16 mouse cellular contexts compared by ENCODE assay signal in the genomic region with DNA sequence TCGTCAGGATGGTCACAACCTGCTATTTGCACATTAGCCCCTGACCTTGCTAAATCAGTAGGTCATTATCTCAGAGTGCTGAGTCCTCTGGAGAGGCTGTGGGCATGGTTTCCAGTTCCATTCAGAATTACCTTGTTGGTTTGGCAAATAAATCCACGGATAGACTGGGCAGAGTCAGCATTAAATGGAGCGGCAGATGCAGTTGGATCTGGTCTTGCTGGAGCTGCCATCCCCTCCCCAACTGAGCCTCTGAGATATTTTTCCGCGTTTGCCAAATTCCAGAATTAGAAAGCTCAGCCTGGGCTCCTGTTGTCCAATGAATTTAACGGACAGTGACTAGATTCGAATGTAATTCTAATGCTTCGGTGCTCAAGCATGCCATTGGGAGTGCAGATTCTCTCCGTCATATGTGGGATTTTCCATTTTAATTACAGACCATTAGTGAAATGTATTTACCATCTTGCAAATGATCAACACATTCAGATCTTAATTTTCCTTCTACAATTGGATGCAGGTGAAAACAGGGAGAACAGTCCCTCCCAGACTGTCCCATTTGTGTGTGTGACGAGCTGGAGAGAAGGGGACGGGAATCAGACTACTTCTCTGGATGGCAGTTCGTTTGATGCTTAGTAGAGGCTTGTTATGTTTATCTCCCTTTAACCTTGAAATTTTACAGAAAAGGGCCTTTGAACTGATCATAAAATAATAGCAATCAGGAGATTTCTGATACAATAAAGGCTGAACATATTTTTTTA. TPM values are rescaled to one million over a fixed set of nuclear protein-coding genes. Genes with fewer than 3 reads are reported as not detected.
DNase-seq lines count a peak whose midpoint lies in the region; ATAC-seq lines count a peak whose summit lies in the region.
"Had no signal": no experiment of that assay in that cellular context is flagged by ENCODE, and none has a peak within 500 bp of the region (broad histone marks: within the 10 kb centered on the region; RNA-seq: fewer than 3 reads in every experiment).

No protein-coding gene starts in this region.

- no peaks in the 10 kb centered on the region; the same call in 1 of the 2 replicates for H3K4me1 ChIP-seq in forebrain, embryonic 16.5 days (replicated peaks; ENCODE audit: control insufficient read depth, insufficient read depth, low read length)
- H3K4me1 ChIP-seq in forebrain, embryonic 13.5 days, result no peaks in the 10 kb centered on the region
- H3K4me1 ChIP-seq in midbrain, embryonic 15.5 days, result no peaks in the 10 kb centered on the region
- H3K4me1 ChIP-seq in midbrain, embryonic 10.5 days, result peaks cover 4% of the 10 kb centered on the region; the same call in 1 of the 2 replicates
- H3K4me1 ChIP-seq in neural tube, embryonic 14.5 days (ENCODE audit: control insufficient read depth, insufficient read depth, low read length), result no peaks in the 10 kb centered on the region
- H3K4me1 ChIP-seq: liver, embryonic 13.5 days had no signal

- ATAC-seq in forebrain, embryonic 16.5 days, result peak; percentile 64; the same call in 1 of the 2 replicates
- ATAC-seq in forebrain, embryonic 13.5 days, result no peak
- peak; percentile 27; the same call in 1 of the 2 replicates for ATAC-seq in midbrain, embryonic 15.5 days (replicated peaks)
- peak; percentile 80 for ATAC-seq in neural tube, embryonic 14.5 days (ENCODE audit: low read depth)
- ATAC-seq: intestine, embryonic 16.5 days; lung, postnatal 0 days had no signal

- no peak overlapping the region for H3K9ac ChIP-seq in forebrain, embryonic 16.5 days (replicated peaks; ENCODE audit: low read depth, low read length)
- no peak overlapping the region for H3K9ac ChIP-seq in forebrain, embryonic 13.5 days
- H3K9ac ChIP-seq in midbrain, embryonic 15.5 days, result no peak overlapping the region
- no peak overlapping the region for H3K9ac ChIP-seq in neural tube, embryonic 14.5 days (replicated peaks; ENCODE audit: low read depth, low read length)
- H3K9ac ChIP-seq: liver, embryonic 13.5 days had no signal

- no peak overlapping the region for H3K27ac ChIP-seq in forebrain, embryonic 16.5 days (ENCODE audit: low read length)
- no peak overlapping the region for H3K27ac ChIP-seq in forebrain, embryonic 13.5 days
- no peak overlapping the region for H3K27ac ChIP-seq in midbrain, embryonic 15.5 days
- no peak overlapping the region for H3K27ac ChIP-seq in midbrain, embryonic 10.5 days (replicated peaks)
- H3K27ac ChIP-seq in neural tube, embryonic 14.5 days (ENCODE audit: low read depth, low read length), result peak overlapping the region; percentile 28; the same call in 1 of the 2 replicates
- H3K27ac ChIP-seq: kidney, postnatal 0 days; liver, embryonic 13.5 days had no signal

- H3K4me3 ChIP-seq in forebrain, embryonic 16.5 days (replicated peaks; ENCODE audit: low read length), result no peak overlapping the region
- no peak overlapping the region for H3K4me3 ChIP-seq in forebrain, embryonic 13.5 days
- H3K4me3 ChIP-seq in midbrain, embryonic 15.5 days, result no peak overlapping the region
- no peak overlapping the region for H3K4me3 ChIP-seq in midbrain, embryonic 10.5 days
- H3K4me3 ChIP-seq in neural tube, embryonic 14.5 days (ENCODE audit: low read depth, low read length), result no peak overlapping the region
- H3K4me3 ChIP-seq: liver, embryonic 13.5 days had no signal

- H3K9me3 ChIP-seq in forebrain, embryonic 16.5 days (ENCODE audit: control insufficient read depth, low read length), result no peaks in the 10 kb centered on the region
- no peaks in the 10 kb centered on the region for H3K9me3 ChIP-seq in forebrain, embryonic 13.5 days (replicated peaks)
- no peaks in the 10 kb centered on the region for H3K9me3 ChIP-seq in midbrain, embryonic 15.5 days
- 0 out of 2 replicates have a peak, but pooled peaks cover 8% of the 10 kb centered on the region for H3K9me3 ChIP-seq in midbrain, embryonic 10.5 days (replicated peaks)
- no peaks in the 10 kb centered on the region for H3K9me3 ChIP-seq in neural tube, embryonic 14.5 days (ENCODE audit: control insufficient read depth, low read length)
- H3K9me3 ChIP-seq: liver, embryonic 13.5 days had no signal

- WGBS in forebrain, embryonic 16.5 days, result 72% methylated on average over 12 of the region's 12 CpGs
- 77% methylated on average over 12 of the region's 12 CpGs for WGBS in forebrain, embryonic 13.5 days
- WGBS in midbrain, embryonic 15.5 days, result 71% methylated on average over 12 of the region's 12 CpGs
- WGBS in midbrain, embryonic 10.5 days, result 88% methylated on average over 12 of the region's 12 CpGs
- WGBS in neural tube, embryonic 14.5 days, result 52% methylated on average over 12 of the region's 12 CpGs

- no peaks in the 10 kb centered on the region for H3K27me3 ChIP-seq in forebrain, embryonic 16.5 days (replicated peaks; ENCODE audit: control insufficient read depth, insufficient read depth, low read length)
- H3K27me3 ChIP-seq in forebrain, embryonic 13.5 days, result no peaks in the 10 kb centered on the region
- no peaks in the 10 kb centered on the region for H3K27me3 ChIP-seq in midbrain, embryonic 15.5 days (replicated peaks)
- peaks cover 40% of the 10 kb centered on the region for H3K27me3 ChIP-seq in midbrain, embryonic 10.5 days (ENCODE audit: low read depth, poor library complexity, severe bottlenecking)
- no peaks in the 10 kb centered on the region for H3K27me3 ChIP-seq in neural tube, embryonic 14.5 days (ENCODE audit: control insufficient read depth, insufficient read depth, low read length)
- H3K27me3 ChIP-seq: liver, embryonic 13.5 days had no signal

- no peak for DNase-seq in midbrain, embryonic 10.5 days (ENCODE audit: low spot score)
- DNase-seq in cerebellum, adult 8-10 months, result peak; percentile 77
- DNase-seq in spleen, adult 12 weeks (ENCODE audit: low spot score), result no peak
- no peak for DNase-seq in layer of hippocampus, postnatal 25 days (ENCODE audit: extremely low spot score in 1 of 2, low spot score in 1 of 2)
- DNase-seq: gastrocnemius, postnatal 14 days; liver, embryonic 13.5 days; right cerebral cortex, postnatal 14 days; thymus, postnatal 4 days had no signal

- no peaks in the 10 kb centered on the region for H3K36me3 ChIP-seq in forebrain, embryonic 16.5 days (ENCODE audit: control insufficient read depth, insufficient read depth)
- H3K36me3 ChIP-seq in forebrain, embryonic 13.5 days (ENCODE audit: poor library complexity, severe bottlenecking), result no peaks in the 10 kb centered on the region
- no peaks in the 10 kb centered on the region for H3K36me3 ChIP-seq in midbrain, embryonic 15.5 days (replicated peaks)
- no peaks in the 10 kb centered on the region for H3K36me3 ChIP-seq in midbrain, embryonic 10.5 days
- no peaks in the 10 kb centered on the region for H3K36me3 ChIP-seq in neural tube, embryonic 14.5 days (ENCODE audit: control insufficient read depth, insufficient read depth, low read length)
- H3K36me3 ChIP-seq: liver, embryonic 13.5 days had no signal

- no peak overlapping the region for H3K4me2 ChIP-seq in forebrain, embryonic 16.5 days (ENCODE audit: low read length)
- no peak overlapping the region for H3K4me2 ChIP-seq in forebrain, embryonic 13.5 days
- no peak overlapping the region for H3K4me2 ChIP-seq in midbrain, embryonic 15.5 days
- no peak overlapping the region for H3K4me2 ChIP-seq in neural tube, embryonic 14.5 days (ENCODE audit: low read depth, low read length)
- H3K4me2 ChIP-seq: liver, embryonic 13.5 days had no signal

RNA-seq across cellular contexts. Expression of a gene that starts 20.8 kb away (rescaled TPM):
- polyA plus RNA-seq in forebrain, embryonic 16.5 days (2015; fragmentation: Nextera tagmentation; extraction: Ambion mirVana), result 0.47 TPM in 1 of 2 replicates, not detected in the other
- 0.45 TPM in 1 of 2 replicates, not detected in the other for polyA plus RNA-seq in forebrain, embryonic 13.5 days (2015; fragmentation: Nextera tagmentation; extraction: Ambion mirVana)
- 0.86 and 1.3 TPM in 2 replicates for polyA plus RNA-seq in midbrain, embryonic 15.5 days (2015; fragmentation: Nextera tagmentation; extraction: Ambion mirVana)
- polyA plus RNA-seq in midbrain, embryonic 10.5 days (2016; fragmentation: Nextera tagmentation; extraction: Ambion mirVana), result 0.84 and 1.8 TPM in 2 replicates
- polyA plus RNA-seq in neural tube, embryonic 14.5 days (2014; fragmentation: Nextera tagmentation; extraction: Ambion mirVana), result not detected in 2 replicates
- total RNA-seq in layer of hippocampus, postnatal 25 days (2021), result not detected
- total RNA-seq: gastrocnemius, postnatal 14 days; heart, postnatal 25 days had no signal
- polyA plus RNA-seq: intestine, embryonic 16.5 days had no signal
